Mouse (Mus musculus) kidney, adult 2 months (tissue): Measurements from ENCODE around the gene Nsun5. TPM values are rescaled to one million over a fixed set of nuclear protein-coding genes. Genes with fewer than 3 reads are reported as not detected.

Experiments
- DNase-seq: peaks from one replicate; pipeline ENCODE4 v3.0.0; 2021
- H3K27ac ChIP-seq: fragments of 200-500 bp; 2 replicates; pipeline ENCODE4 v1.5.1; 2012; ENCODE audit warnings: low read depth, low read length, control low read depth, inconsistent platforms; ENCODE audit not compliant: insufficient read depth
- H3K27me3 ChIP-seq: fragments of 200-500 bp; replicated peaks from 2 replicates; pipeline ENCODE4 v1.6.1; 2012; ENCODE audit warnings: mild to moderate bottlenecking, moderate library complexity, low read length, inconsistent platforms; ENCODE audit not compliant: control insufficient read depth, insufficient read depth
- H3K36me3 ChIP-seq: fragments of 200-500 bp; 2 replicates; pipeline ENCODE4 v1.6.1; 2012; ENCODE audit warnings: mild to moderate bottlenecking, moderate library complexity, low read length, inconsistent platforms; ENCODE audit not compliant: control insufficient read depth, insufficient read depth
- H3K4me1 ChIP-seq: fragments of 200-500 bp; 2 replicates; pipeline ENCODE4 v1.6.1; 2011; ENCODE audit warnings: low read length; ENCODE audit not compliant: control insufficient read depth, insufficient read depth
- H3K4me3 ChIP-seq: fragments of 200-500 bp; 2 replicates; pipeline ENCODE4 v1.5.1; 2011; ENCODE audit warnings: mild to moderate bottlenecking, low read depth, low read length, control low read depth; ENCODE audit not compliant: insufficient read depth
- CTCF ChIP-seq: fragments of 200-500 bp; conservative IDR thresholded peaks from 2 replicates; pipeline ENCODE4 v1.5.1; 2011; ENCODE audit warnings: low read depth, mild to moderate bottlenecking, control low read depth, low read length, moderate library complexity, mixed read lengths; ENCODE audit not compliant: insufficient read depth, insufficient read length
- POLR2A ChIP-seq: fragments of 200-500 bp; IDR thresholded peaks from one replicate; pipeline ENCODE4 v1.6.1; 2011; ENCODE audit warnings: low read depth, low read length, control low read depth
- WGBS: fragments of 180-500 bp; shearing (Covaris S2); methylation state at CpG from one replicate; pipeline ENCODE4 v1.1.7; 2018; 5-methylcytosine and 5-hydroxymethylcytosine counted together
- polyA plus RNA-seq: library from polyadenylated mRNA; depleted of rRNA; stranded (reverse); fragments of >200 nt; gene quantifications from 2 replicates; pipeline ENCODE4 v1.2.3, GENCODE M21; 2012

Nsun5 gene
- polyA plus RNA-seq, 1 experiment = 23.6 TPM

DNA sequence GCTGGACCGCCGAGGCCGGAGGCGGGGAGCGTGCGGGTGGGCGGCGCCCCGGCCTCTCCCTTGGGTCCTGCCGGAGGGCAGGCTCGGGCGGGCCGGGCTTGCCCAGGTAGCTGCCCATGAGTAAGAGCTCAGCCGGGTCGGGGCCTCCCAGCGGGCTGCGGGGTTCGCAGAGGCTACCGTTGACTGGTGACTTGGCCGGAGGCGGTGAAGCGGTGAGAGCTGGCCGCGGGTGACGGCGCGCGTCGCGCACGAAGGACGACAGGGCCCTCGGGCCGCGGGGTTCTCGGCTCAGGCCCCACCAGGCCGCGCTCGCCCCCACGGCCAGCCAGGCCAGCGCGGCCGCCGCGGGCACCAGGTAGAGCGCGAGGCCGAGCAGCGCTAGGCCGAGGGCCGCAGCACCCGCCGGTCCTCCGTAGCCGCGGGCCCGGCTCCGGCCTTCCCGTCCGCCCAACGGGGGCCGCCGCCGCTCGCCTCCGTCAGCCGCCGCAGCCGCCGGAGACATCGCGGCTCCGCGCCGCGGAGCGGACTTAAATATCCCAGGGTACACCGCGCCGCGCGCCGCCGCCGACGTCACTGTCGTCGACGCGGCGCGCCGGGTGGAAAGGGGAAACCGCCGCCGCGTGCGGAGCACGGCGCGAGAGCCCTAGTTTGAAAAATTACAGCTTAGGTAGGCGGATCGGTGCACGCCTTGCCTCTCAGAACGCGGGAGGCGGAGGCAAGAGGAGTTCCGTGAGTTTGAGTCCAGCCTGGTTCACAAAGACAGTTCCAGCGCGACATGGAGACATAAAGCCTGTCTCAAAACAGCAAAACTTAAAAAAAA lies 24.5 kb downstream of the Nsun5 start, which contains the start of gene Pom121:
Gene Pom121 (minus strand): TSS at position 543 of the 820 bp plus-strand sequence.
- DNase-seq = peak; percentile 91
- Histone ChIP-seq H3K27ac (peak within 1 kb of the TSS; percentile 67), H3K27me3 (no peaks in the 10 kb centered on the region), H3K36me3 (no peaks in the 10 kb centered on the region; the same call in 1 of the 2 replicates), H3K4me3 (peak within 1 kb of the TSS; percentile 97), H3K4me1 (peaks cover 7% of the 10 kb centered on the region; the same call in 1 of the 2 replicates)
- WGBS = under 1% methylated on average over 109 of the region's 110 CpGs
- TF ChIP-seq POLR2A (no peak), CTCF (no peak)

DNA sequence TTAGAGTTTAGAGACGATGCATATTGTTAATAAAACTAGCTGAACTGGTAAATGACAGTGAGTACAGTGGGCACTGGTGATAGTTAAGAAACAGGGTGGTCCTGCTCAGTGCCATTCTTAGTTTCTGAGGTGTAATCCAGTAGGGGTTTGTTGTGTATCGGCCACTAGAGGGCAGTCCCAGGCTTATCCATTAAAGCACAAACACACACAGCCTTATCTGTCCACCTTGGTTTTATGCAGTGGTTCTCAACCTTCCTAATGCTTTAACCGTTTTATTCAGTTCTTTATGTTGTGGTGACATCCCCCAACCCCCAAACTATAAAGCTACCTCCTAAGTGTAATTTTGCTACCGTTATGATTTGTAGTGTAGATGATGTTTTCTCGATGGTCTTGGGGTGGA lies 26.1 kb downstream of the Nsun5 start:
- H3K36me3 ChIP-seq = no peaks in the 10 kb centered on the region
- WGBS = 55% methylated on average over 5 of the region's 5 CpGs
- H3K4me3 ChIP-seq = no peak overlapping the region
- TF ChIP-seq POLR2A (no peak), CTCF (peak; percentile 46)
- peaks cover 7% of the 10 kb centered on the region; the same call in 1 of the 2 replicates for H3K4me1 ChIP-seq
- no peak overlapping the region for H3K27ac ChIP-seq
- no peaks in the 10 kb centered on the region for H3K27me3 ChIP-seq
- DNase-seq = peak; percentile 43

- H3K36me3 ChIP-seq = no peaks in the 10 kb centered on the region
- TF ChIP-seq CTCF (no peak), POLR2A (no peak)
- WGBS = 45% methylated on average over 6 of the region's 6 CpGs
- no peak overlapping the region for H3K4me3 ChIP-seq
- H3K27me3 ChIP-seq = no peaks in the 10 kb centered on the region
- H3K4me1 ChIP-seq = peaks cover 4% of the 10 kb centered on the region; the same call in 1 of the 2 replicates
- H3K27ac ChIP-seq = no peak overlapping the region
- DNase-seq = no peak
Observed at GRCm38 (mm10) chr5:135399382-135399781, 29.6 kb downstream of the Nsun5 start.

GRCm38 (mm10) chr5:135400244-135400643 lies 30.5 kb downstream of the Nsun5 start:
- peak; percentile 95 for TF ChIP-seq CTCF
- TF ChIP-seq POLR2A = no peak
- DNase-seq = peak; percentile 79
- Histone ChIP-seq H3K4me3 (no peak overlapping the region), H3K4me1 (no peaks in the 10 kb centered on the region), H3K27me3 (no peaks in the 10 kb centered on the region), H3K27ac (no peak overlapping the region), H3K36me3 (no peaks in the 10 kb centered on the region)
- 6% methylated on average over 2 of the region's 2 CpGs for WGBS

- no peaks in the 10 kb centered on the region for H3K27me3 ChIP-seq
- H3K36me3 ChIP-seq = no peaks in the 10 kb centered on the region
- no peak for DNase-seq
- H3K4me1 ChIP-seq = no peaks in the 10 kb centered on the region
- no peak overlapping the region for H3K27ac ChIP-seq
- no peak overlapping the region for H3K4me3 ChIP-seq
- WGBS = 39% methylated on average over 20 of the region's 20 CpGs
- TF ChIP-seq CTCF (no peak), POLR2A (no peak)
Observed at GRCm38 (mm10) chr5:135404623-135405022, 34.9 kb downstream of the Nsun5 start.

DNA sequence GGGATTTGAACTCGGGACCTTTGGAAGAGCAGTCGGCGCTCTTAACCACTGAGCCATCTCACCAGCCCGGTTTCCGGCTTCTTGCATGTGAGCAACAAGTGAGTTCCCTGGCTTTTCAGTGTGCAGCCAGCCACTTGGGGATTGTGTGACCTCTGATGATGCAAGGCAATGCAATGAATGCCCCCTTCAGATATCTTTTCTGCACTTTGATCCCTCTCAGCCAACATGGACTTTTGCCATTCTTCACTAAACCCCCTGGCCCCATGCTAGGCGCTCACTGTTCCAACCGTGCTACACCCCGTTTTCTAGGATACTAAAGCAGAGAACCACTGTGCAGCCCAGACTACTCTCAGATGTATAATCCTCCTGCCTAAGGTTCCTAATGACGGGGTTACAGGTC lies 35.7 kb downstream of the Nsun5 start:
- Histone ChIP-seq H3K27me3 (no peaks in the 10 kb centered on the region), H3K4me3 (no peak overlapping the region), H3K27ac (no peak overlapping the region), H3K36me3 (no peaks in the 10 kb centered on the region), H3K4me1 (no peaks in the 10 kb centered on the region)
- WGBS = 83% methylated on average over 9 of the region's 9 CpGs
- no peak for DNase-seq
- no peak for TF ChIP-seq CTCF
- TF ChIP-seq POLR2A = no peak

DNA sequence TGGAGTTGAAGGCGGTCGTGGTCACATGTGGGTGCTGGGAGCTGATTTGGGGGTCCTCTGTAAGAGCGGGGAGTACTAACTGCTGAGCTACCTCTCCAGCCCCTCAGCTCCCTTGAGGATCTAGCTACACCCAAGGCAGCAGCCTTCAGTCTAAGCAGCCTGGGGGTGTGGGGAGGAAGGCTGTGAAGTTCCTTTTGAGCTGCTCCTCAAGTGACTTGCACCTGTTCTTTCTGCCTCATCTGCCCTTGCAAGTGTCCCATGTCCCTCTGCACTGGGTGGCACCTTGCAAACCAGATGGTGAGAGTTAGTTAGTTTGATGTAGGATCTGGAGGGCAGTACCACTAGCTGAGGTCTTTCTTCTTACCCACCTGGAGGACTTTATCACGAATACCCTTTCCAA lies 38.4 kb downstream of the Nsun5 start:
- H3K27ac ChIP-seq = no peak overlapping the region
- no peaks in the 10 kb centered on the region for H3K36me3 ChIP-seq
- H3K4me3 ChIP-seq = no peak overlapping the region
- WGBS = 90% methylated on average over 4 of the region's 4 CpGs
- TF ChIP-seq CTCF (no peak), POLR2A (no peak)
- H3K4me1 ChIP-seq = no peaks in the 10 kb centered on the region
- H3K27me3 ChIP-seq = no peaks in the 10 kb centered on the region
- no peak for DNase-seq
